Mouse (Mus musculus) liver, postnatal 0 days (tissue): Measurements from ENCODE around the gene Gpr146.

Experiments
- CTCF ChIP-seq: sonication (generic); IDR thresholded peaks from 2 replicates; pipeline ENCODE4 v1.5.1; 2016; ENCODE audit warnings: antibody characterized with exemption, low read depth
- EP300 ChIP-seq: IDR thresholded peaks from 2 replicates; pipeline ENCODE4 v1.6.1; 2016; ENCODE audit warnings: antibody characterized with exemption, low read depth, mild to moderate bottlenecking

- TF ChIP-seq CTCF = no peak
- TF ChIP-seq EP300 = no peak
These were observed 27.8 kb upstream of the Gpr146 start for GRCm38 (mm10) chr5:139349713-139350112.
